Mouse (Mus musculus) heart, postnatal 0 days (tissue): Measurements from ENCODE around the gene Mbd5. TPM values are rescaled to one million over a fixed set of nuclear protein-coding genes. Genes with fewer than 3 reads are reported as not detected.

Experiments
- ATAC-seq: fragments of 200-750 bp; cut with Nextera tagmentation; 2 replicates; pipeline ENCODE4 v1.8.0; 2017; ENCODE audit warnings: low read depth, moderate number of reproducible peaks, moderate library complexity; ENCODE audit not compliant: insufficient read depth
- DNase-seq: peaks from one replicate; pipeline ENCODE4 v3.0.0-alpha.2; 2016; ENCODE audit warnings: low spot score
- H3K27ac ChIP-seq: fragments of 300-500 bp; sonication (generic); 2 replicates; pipeline ENCODE4 v1.5.1; 2014; ENCODE audit warnings: low read depth, mild to moderate bottlenecking
- H3K27me3 ChIP-seq: fragments of 300-500 bp; sonication (generic); 2 replicates; pipeline ENCODE4 v1.6.1; 2014; ENCODE audit warnings: low read length, mixed read lengths; ENCODE audit not compliant: control insufficient read depth, insufficient read depth
- H3K36me3 ChIP-seq: fragments of 300-500 bp; sonication (generic); replicated peaks from 2 replicates; pipeline ENCODE4 v1.6.1; 2014; ENCODE audit warnings: low read length, mixed read lengths; ENCODE audit not compliant: control insufficient read depth, insufficient read depth
- H3K4me1 ChIP-seq: fragments of 300-500 bp; sonication (generic); 2 replicates; pipeline ENCODE4 v1.6.1; 2014; ENCODE audit warnings: antibody characterized with exemption; ENCODE audit not compliant: control insufficient read depth, insufficient read depth
- H3K4me2 ChIP-seq: fragments of 300-500 bp; sonication (generic); 2 replicates; pipeline ENCODE4 v1.6.1; 2014; ENCODE audit warnings: low read depth, mild to moderate bottlenecking, low read length, moderate library complexity
- H3K4me3 ChIP-seq: fragments of 300-500 bp; sonication (generic); 2 replicates; pipeline ENCODE4 v1.5.1; 2014; ENCODE audit warnings: low read depth, low read length
- H3K9ac ChIP-seq: fragments of 300-500 bp; sonication (generic); replicated peaks from 2 replicates; pipeline ENCODE4 v1.6.1; 2014; ENCODE audit warnings: low read depth, low read length, mixed read lengths
- H3K9me3 ChIP-seq: fragments of 300-500 bp; sonication (generic); replicated peaks from 2 replicates; pipeline ENCODE4 v1.6.1; 2016; ENCODE audit warnings: low read length; ENCODE audit not compliant: control insufficient read depth
- CTCF ChIP-seq: IDR thresholded peaks from 2 replicates; pipeline ENCODE4 v1.5.1; 2016; ENCODE audit warnings: antibody characterized with exemption, control low read depth, low read depth
- EP300 ChIP-seq: IDR thresholded peaks from 2 replicates; pipeline ENCODE4 v1.6.1; 2016; ENCODE audit warnings: antibody characterized with exemption, low read depth
- WGBS: fragments of 180-500 bp; shearing (Covaris S2); extraction: QIAGEN DNeasy Blood & Tissue Kit; methylation state at CpG from one replicate; pipeline ENCODE4 v1.1.7; 2014; 5-methylcytosine and 5-hydroxymethylcytosine counted together
- polyA plus RNA-seq: library from polyadenylated mRNA; unstranded; fragments of >200 nt; fragmentation: Nextera tagmentation; extraction: Ambion mirVana; gene quantifications from 2 replicates; pipeline ENCODE4 v1.2.1, GENCODE M21; 2015
- total RNA-seq: library from RNA; depleted of rRNA; stranded (reverse); fragments of >200 nt; gene quantifications from 2 replicates; pipeline ENCODE4 v1.2.3, GENCODE M21; 2014; ENCODE audit warnings: low replicate concordance

Gene Mbd5
- total and polyA plus RNA-seq, 2 experiments from 2014 or later, result 11.5 to 15.4 TPM

DNA sequence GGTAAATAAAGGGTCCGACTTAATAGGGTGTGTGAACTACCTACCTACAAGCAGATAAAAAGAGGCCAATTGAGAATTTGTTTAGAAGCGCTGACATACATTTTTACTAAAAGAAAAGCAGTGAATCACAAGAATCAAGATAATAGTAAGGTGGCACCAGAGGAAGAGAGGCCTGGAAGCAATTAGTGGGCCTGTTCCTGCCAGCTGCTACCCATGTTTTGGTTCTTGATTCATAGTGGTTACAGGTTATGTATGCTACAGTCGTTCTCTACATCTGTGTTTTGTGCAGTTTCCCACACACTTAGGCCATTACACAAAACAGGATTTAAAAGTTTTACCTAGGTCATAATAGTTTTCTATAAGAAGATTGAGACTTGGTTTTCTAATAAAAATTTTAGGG is 1.5 kb upstream of the Mbd5 start:
- DNase-seq (no peak), ATAC-seq (no peak)
- Histone ChIP-seq H3K4me3 (peak overlapping the region; percentile 96; the same call in 1 of the 2 replicates), H3K4me2 (peak overlapping the region; percentile 94), H3K4me1 (peaks cover 6% of the 10 kb centered on the region; the same call in 1 of the 2 replicates), H3K36me3 (no peaks in the 10 kb centered on the region), H3K9ac (peak overlapping the region; percentile 93; the same call in 1 of the 2 replicates), H3K27ac (no peak overlapping the region), H3K9me3 (no peaks in the 10 kb centered on the region), H3K27me3 (no peaks in the 10 kb centered on the region)
- TF ChIP-seq EP300, result no peak
- TF ChIP-seq CTCF, result no peak
- WGBS, result 63% methylated on average over 3 of the region's 3 CpGs

DNA sequence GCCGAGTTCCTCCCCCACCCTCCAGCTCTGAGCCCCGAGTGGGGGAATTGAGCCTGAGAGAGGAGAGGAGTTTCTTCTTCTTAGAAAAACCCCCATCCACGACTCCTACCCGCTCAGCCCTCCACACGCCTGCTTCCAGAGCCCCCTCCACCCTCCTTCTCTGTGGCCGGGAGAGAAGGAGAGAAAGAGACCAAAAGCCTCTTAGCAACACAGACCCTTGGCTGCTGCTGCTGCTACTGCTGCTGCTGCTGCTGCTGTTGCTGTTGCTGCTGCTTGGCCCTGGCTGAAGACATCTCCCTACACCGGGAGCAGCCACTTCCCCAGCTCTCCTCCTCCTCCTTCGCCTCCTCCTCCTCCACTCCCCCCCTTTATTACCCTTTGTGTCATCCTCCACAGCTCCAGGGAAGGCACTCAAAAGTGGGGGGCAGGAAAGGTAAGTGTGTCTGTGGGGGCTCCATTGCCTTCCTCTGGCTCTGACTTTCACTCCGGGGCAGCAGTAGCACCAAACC is 489 bp downstream of the Mbd5 start:
- DNase-seq (peak; percentile 49), ATAC-seq (peak; percentile 10)
- TF ChIP-seq CTCF (no peak), EP300 (no peak)

GRCm38 (mm10) chr2:48950252-48950315 is 776 bp downstream of the Mbd5 start, which contains the start of gene Orc4:
Orc4 (minus strand) TSS chr2:48950277.
- no peak for DNase-seq
- no peaks in the 10 kb centered on the region for H3K27me3 ChIP-seq
- peak within 1 kb of the TSS; percentile 87 for H3K9ac ChIP-seq
- peak within 1 kb of the TSS; percentile 96 for H3K4me3 ChIP-seq
- H3K4me1 ChIP-seq, result peaks cover 6% of the 10 kb centered on the region; the same call in 1 of the 2 replicates
- H3K27ac ChIP-seq, result peak within 1 kb of the TSS; percentile 96
- peak within 1 kb of the TSS; percentile 75 for H3K4me2 ChIP-seq
- no peaks in the 10 kb centered on the region for H3K9me3 ChIP-seq
- H3K36me3 ChIP-seq, result no peaks in the 10 kb centered on the region
- 0% methylated on average over 2 of the region's 2 CpGs for WGBS
- no peak for ATAC-seq
- TF ChIP-seq EP300 (no peak), CTCF (no peak)

More for the DNA sequence above, 489 bp downstream of the Mbd5 start:
- peak overlapping the region; percentile 75 for H3K4me2 ChIP-seq
- H3K4me3 ChIP-seq, result peak overlapping the region; percentile 96
- H3K27me3 ChIP-seq, result no peaks in the 10 kb centered on the region
- H3K9ac ChIP-seq, result peak overlapping the region; percentile 87
- no peaks in the 10 kb centered on the region for H3K9me3 ChIP-seq
- H3K4me1 ChIP-seq, result peaks cover 6% of the 10 kb centered on the region; the same call in 1 of the 2 replicates
- peak overlapping the region; percentile 96 for H3K27ac ChIP-seq
- 0% methylated on average over 9 of the region's 9 CpGs for WGBS
- H3K36me3 ChIP-seq, result no peaks in the 10 kb centered on the region

DNA sequence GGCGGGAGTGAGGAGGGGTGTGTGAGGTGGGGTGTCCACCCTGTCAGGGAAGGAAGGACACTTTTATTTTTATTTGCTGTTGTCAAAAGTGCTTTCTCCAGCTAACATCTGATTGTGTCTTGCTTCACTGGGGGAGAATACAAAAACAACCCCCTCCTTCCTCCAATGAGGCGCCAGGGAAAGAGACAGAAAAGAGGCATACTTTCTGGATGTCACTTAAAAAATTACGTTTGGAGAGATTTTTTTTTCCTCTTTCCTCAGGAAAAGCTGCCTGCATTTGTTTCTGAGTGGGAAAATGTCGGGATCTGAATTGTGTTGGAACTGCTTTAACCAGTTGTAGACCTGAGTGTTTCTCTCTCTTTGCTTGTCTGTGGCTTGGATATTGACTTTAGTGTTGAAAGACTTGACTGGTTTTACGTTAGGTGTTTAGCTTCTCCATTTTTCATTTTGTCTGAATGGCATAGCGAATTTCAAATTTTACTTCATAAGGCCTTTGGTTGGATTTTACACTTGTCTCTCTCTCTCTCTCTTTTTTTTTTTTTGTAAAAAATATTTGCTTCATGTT is 1.1 kb downstream of the Mbd5 start:
- H3K9ac ChIP-seq, result peak overlapping the region; percentile 87
- H3K27me3 ChIP-seq, result no peaks in the 10 kb centered on the region
- H3K36me3 ChIP-seq, result no peaks in the 10 kb centered on the region
- no peak for TF ChIP-seq EP300
- H3K4me1 ChIP-seq, result peaks cover 6% of the 10 kb centered on the region; the same call in 1 of the 2 replicates
- ATAC-seq, result no peak
- 5% methylated on average over 6 of the region's 6 CpGs for WGBS
- H3K27ac ChIP-seq, result peak overlapping the region; percentile 96
- no peaks in the 10 kb centered on the region for H3K9me3 ChIP-seq
- peak; percentile 22 for DNase-seq
- H3K4me3 ChIP-seq, result peak overlapping the region; percentile 96
- H3K4me2 ChIP-seq, result peak overlapping the region; percentile 75

GRCm38 (mm10) chr2:48956591-48956990 is 7.3 kb downstream of the Mbd5 start:
- no peaks in the 10 kb centered on the region for H3K27me3 ChIP-seq
- no peaks in the 10 kb centered on the region for H3K9me3 ChIP-seq
- H3K36me3 ChIP-seq, result no peaks in the 10 kb centered on the region
- H3K4me2 ChIP-seq, result no peak overlapping the region
- H3K27ac ChIP-seq, result no peak overlapping the region
- DNase-seq (no peak), ATAC-seq (no peak)
- no peak overlapping the region for H3K9ac ChIP-seq
- no peaks in the 10 kb centered on the region for H3K4me1 ChIP-seq
- TF ChIP-seq EP300, result no peak
- TF ChIP-seq CTCF, result no peak
- WGBS, result 67% methylated on average over 3 of the region's 3 CpGs
- no peak overlapping the region for H3K4me3 ChIP-seq

DNA sequence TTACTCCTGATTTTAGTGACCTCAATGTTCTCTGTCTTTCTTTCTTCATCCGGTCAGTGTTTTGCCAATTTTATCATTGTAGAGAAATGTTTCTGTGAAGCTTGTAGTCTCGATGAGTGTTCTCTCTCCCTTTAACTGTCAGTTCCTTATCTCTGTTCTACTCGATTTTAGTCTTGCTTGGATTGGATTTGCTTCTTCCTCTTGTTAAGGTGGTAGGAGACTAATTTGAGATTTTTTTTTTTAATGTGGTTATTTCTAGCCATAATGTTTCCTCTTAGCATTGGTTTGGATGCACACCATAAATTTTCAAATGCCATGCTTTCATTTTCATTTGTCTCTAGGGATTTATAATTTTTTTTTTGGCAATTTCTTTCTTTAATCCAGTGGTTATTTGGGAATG is 29.6 kb downstream of the Mbd5 start:
- 0 out of 2 replicates have a peak, but pooled peaks cover 4% of the 10 kb centered on the region for H3K36me3 ChIP-seq
- ATAC-seq, result no peak
- WGBS, result 33% methylated on average over 3 of the region's 3 CpGs

More for the DNA sequence above, 29.6 kb downstream of the Mbd5 start:
- Histone ChIP-seq H3K4me1 (peaks cover 4% of the 10 kb centered on the region; the same call in 1 of the 2 replicates), H3K9ac (no peak overlapping the region), H3K27me3 (no peaks in the 10 kb centered on the region), H3K4me3 (no peak overlapping the region), H3K4me2 (0 out of 2 replicates have a peak overlapping the region, but pooled peaks have one; percentile 9), H3K9me3 (no peaks in the 10 kb centered on the region), H3K27ac (peak overlapping the region; percentile 34; the same call in 1 of the 2 replicates)
- DNase-seq, result no peak
- TF ChIP-seq EP300, result no peak
- no peak for TF ChIP-seq CTCF
